Mouse (Mus musculus): ENCODE measurements around the gene Kifap3. TPM values are rescaled to one million over a fixed set of nuclear protein-coding genes. Genes with fewer than 3 reads are reported as not detected.

Kifap3 gene
- total and polyA plus RNA-seq, 2 experiments from 2014 or later: 9.5 to 12.4 TPM

DNA sequence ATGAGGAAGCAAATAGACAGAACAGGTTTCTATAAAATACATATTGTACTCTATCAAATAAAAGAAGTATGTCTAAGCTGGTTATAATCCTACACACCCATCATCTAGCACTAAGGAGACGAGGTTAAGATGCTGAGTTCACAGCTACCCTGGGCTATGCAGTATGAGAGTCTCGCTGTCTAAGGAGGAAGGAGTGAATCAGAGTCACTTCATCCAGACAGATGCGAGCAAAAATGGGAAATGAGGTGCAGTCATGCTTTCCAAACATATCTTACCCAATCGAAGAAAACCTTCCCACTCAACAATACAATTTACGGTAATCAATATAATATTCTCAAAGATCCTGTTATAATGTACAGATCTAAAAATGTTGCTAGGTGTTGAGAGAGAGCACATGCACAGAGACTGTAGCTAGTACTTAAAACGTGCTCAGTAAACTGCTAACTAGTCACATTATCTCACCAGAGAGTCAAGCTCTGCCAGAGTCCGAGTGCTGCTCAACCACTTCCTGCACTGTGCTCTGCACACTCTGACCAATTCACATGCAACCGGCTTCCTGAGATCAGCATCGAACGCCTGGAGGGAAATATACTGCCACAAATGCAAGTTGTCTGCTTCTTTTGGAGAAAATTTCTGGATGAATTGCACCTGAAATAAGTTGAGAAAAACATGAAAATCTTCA lies 184.8 kb downstream of the Kifap3 start:
- H3K27me3 ChIP-seq (ENCODE audit: control insufficient read depth, insufficient read depth, low read length): no peaks in the 10 kb centered on the region
- WGBS: 83% methylated on average over 10 of the region's 10 CpGs
- H3K27ac ChIP-seq (ENCODE audit: low read depth): no peak overlapping the region
- H3K4me2 ChIP-seq (ENCODE audit: low read depth, low read length): no peak overlapping the region
- H3K9me3 ChIP-seq (replicated peaks; ENCODE audit: control insufficient read depth, low read length): no peaks in the 10 kb centered on the region
- no peak for ATAC-seq (ENCODE audit: insufficient read depth, low read depth)
- H3K36me3 ChIP-seq (replicated peaks; ENCODE audit: control insufficient read depth, insufficient read depth, low read length): peaks cover 13% of the 10 kb centered on the region; the same call in 1 of the 2 replicates
- H3K4me1 ChIP-seq (ENCODE audit: control insufficient read depth, insufficient read depth): no peaks in the 10 kb centered on the region
- H3K9ac ChIP-seq (replicated peaks; ENCODE audit: low read depth, low read length): no peak overlapping the region
- no peak overlapping the region for H3K4me3 ChIP-seq (ENCODE audit: low read depth, low read length)
- TF ChIP-seq EP300 (IDR thresholded peaks at IDR 0.05; ENCODE audit: low read depth): no peak
- no peak for TF ChIP-seq CTCF (IDR thresholded peaks at IDR 0.05; ENCODE audit: low read depth)
- no peak for DNase-seq (ENCODE audit: low spot score)

Other genes with a start within 250 kb of the Kifap3 start
- gene Mettl11b, start 54.4 kb upstream of the Kifap3 start, total RNA-seq (2014; rRNA removed; ENCODE audit: low replicate concordance): not detected in 2 replicates
- 0.16 TPM in 1 of 2 replicates, not detected in the other for gene Mettl11b, start 54.4 kb upstream of the Kifap3 start, polyA plus RNA-seq (2015; fragmentation: Nextera tagmentation; extraction: Ambion mirVana)
- 11.2 and 11.9 TPM in 2 replicates for gene Scyl3, start 149.5 kb downstream of the Kifap3 start, total RNA-seq (2014; rRNA removed; ENCODE audit: low replicate concordance)
- 6.4 and 7.3 TPM in 2 replicates for gene Scyl3, start 149.5 kb downstream of the Kifap3 start, polyA plus RNA-seq (2015; fragmentation: Nextera tagmentation; extraction: Ambion mirVana)
- 5.6 and 7.5 TPM in 2 replicates for gene BC055324, start 215.2 kb downstream of the Kifap3 start, total RNA-seq (2014; rRNA removed; ENCODE audit: low replicate concordance)
- gene BC055324, start 215.2 kb downstream of the Kifap3 start, polyA plus RNA-seq (2015; fragmentation: Nextera tagmentation; extraction: Ambion mirVana): 3.6 and 3.7 TPM in 2 replicates
- gene Mettl18, start 215.3 kb downstream of the Kifap3 start, total RNA-seq (2014; rRNA removed; ENCODE audit: low replicate concordance): 0.27 and 3.5 TPM in 2 replicates
- gene Mettl18, start 215.3 kb downstream of the Kifap3 start, polyA plus RNA-seq (2015; fragmentation: Nextera tagmentation; extraction: Ambion mirVana): 6.5 TPM in 2 replicates

Measured in heart, postnatal 0 days (tissue).